ENCODE assay signal across 11 mouse cellular contexts in genomic region chr13:41758550-41759465, GRCm38 (mm10).
A peak's percentile ranks its signal among the peaks of the same experiment; 100 is the strongest.
DNase-seq lines count a peak whose midpoint lies in the region; TF ChIP-seq lines count a peak whose summit lies in the region.
"Had no signal": no experiment of that assay in that cellular context is flagged by ENCODE, and none has a peak within 500 bp of the region (broad histone marks: within the 10 kb centered on the region; RNA-seq: fewer than 3 reads in every experiment).

No protein-coding gene starts in this region.

- intact Hi-C loops in left cerebral cortex, postnatal 4 days (cut with DNase I): no loop called here
- intact Hi-C loops in left cerebral cortex, postnatal 10 days (cut with DNase I): no loop called here

- H3K27ac ChIP-seq in cortical plate, adult 2 months (ENCODE audit: insufficient read depth, low read length): 0 out of 2 replicates have a peak overlapping the region, but pooled peaks have one; percentile 17
- H3K27ac ChIP-seq: macrophage had no signal

- no peak overlapping the region for H3K4me3 ChIP-seq in cortical plate, adult 2 months (ENCODE audit: insufficient read depth, low read length)

- TF ChIP-seq POLR2A in cortical plate, adult 2 months (IDR thresholded peaks at IDR 0.05; ENCODE audit: extremely low read depth, insufficient read depth, low read length): no peak

- peaks cover 6% of the 10 kb centered on the region; the same call in 1 of the 2 replicates for H3K4me1 ChIP-seq in cortical plate, adult 2 months (ENCODE audit: control insufficient read depth, insufficient read depth, low read length)

- TF ChIP-seq CTCF in cortical plate, adult 2 months (IDR thresholded peaks at IDR 0.05; ENCODE audit: extremely low read depth, insufficient read depth, low read length): no peak

- DNase-seq in left cerebral cortex, adult 18-20 months (ENCODE audit: low spot score in 2 of 2): peak; percentile 39 to 62
- DNase-seq in left cerebral cortex, postnatal 4 days: no peak
- peak; percentile 30 to 36 for DNase-seq in left cerebral cortex, postnatal 10 days (ENCODE audit: extremely low spot score in 1 of 2, low spot score in 2 of 2)
- DNase-seq in skeletal muscle tissue, adult 2 months (ENCODE audit: low read depth, low spot score): peak; percentile 18
- no peak for DNase-seq in kidney, adult 9 months
- DNase-seq in liver: no peak
- DNase-seq in gastrocnemius, adult 18-20 months (ENCODE audit: low spot score): no peak
- DNase-seq: gastrocnemius, postnatal 36 days; kidney, postnatal 14 days had no signal

Comparison
In these comparisons a context has a peak if more than half of its experiments do, and no peak if none do; other contexts are left out.
1. DNase-seq: peak in left cerebral cortex, adult 18-20 months (2 of 2), left cerebral cortex, postnatal 10 days (2 of 2) and skeletal muscle tissue, adult 2 months (single experiment); none in left cerebral cortex, postnatal 4 days (single experiment), kidney, adult 9 months (single experiment), liver (single experiment) and gastrocnemius, adult 18-20 months (single experiment).